Mouse (Mus musculus) c-Kit-positive CD71-positive TER-119-negative erythroid progenitor cells, embryonic 14.5 days (primary cell): ENCODE results near the gene Scgb3a1.

Source experiments
- DNase-seq: peaks from one replicate; pipeline ENCODE4 v3.0.0-alpha.2; 2013; ENCODE audit warnings: low read depth

The Scgb3a1 gene

DNA sequence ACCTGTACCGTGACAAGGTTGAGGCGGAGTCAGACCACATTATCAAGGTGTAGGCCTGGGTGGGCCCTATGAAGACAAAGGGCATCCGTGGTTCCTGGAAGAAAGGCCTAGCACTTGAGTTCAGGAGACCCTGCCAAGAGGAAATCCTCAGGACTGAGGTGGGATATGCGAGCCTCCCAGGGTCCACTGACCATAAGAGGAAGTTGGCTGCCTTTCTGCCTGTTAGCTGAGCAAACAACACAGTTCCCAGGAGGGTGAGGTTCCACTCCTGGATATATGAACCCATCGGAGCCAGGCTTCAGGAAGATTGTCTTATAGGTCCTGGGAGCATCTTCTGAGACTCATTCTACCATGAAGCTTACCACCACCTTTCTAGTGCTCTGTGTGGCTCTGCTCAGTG is at the start of gene Scgb3a1:
Gene Scgb3a1, plus strand, starts transcription at position 301 of the 400 bp plus-strand sequence.
- DNase-seq: no peak

DNA sequence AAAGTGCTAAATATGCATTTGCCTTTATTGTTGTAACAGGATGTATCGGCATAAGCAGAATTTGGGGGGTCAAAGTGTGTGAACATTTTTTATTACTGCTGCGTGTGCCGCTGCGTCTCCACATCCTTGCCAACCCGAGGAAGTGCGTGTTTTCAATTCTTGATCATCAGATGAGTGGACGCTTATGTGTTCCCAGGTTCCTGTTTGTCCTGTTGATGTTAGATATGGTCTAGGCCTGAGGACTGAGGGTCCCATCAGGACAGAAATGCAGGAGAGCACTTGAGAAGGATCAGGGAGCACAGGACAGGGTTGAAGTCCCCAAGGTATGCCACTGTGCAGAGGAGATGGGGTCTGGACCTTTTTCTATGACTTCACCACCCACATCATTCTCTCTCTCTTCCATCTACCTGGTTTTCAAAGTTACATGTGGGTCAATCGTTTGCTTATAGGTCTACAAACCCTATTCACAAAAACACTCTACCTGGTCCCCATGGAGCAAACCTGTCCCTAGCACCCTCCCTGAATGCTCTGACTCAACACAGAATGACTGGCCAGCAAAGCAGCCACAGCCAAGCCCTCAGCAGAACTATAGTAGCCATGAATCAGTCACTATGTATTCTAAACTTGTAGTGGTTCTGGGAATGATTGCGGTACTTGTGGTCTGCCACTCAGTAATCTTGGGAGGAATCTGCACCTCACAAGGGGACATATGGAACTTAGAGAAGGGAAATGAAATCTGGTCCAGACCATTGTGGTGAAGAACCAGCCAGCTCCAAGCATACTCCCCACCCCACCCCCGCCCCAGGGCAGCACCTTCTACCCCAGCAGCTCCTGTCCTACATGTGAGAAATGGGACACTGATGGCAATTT is 47.3 kb upstream of the Scgb3a1 start:
- no peak for DNase-seq

DNA sequence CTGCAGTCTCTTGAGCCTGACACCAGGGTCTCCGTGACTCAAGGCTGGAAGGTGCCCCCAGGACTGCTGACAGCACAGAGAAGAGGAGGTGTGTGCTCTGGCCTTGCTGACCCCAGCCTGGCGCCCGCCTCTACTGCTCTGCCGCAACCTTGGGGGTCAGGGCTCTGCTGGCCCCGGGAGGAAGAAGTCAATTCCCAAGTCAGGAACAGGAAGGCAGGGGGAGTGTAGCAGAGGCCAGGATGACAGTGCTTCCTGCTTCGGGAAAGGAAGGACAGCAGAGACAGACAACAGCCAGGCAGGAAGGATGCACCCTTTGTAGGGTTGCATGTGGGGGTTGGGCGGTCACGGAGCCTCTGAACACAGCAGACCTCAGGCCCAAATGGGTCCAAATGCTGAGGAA is 44.9 kb upstream of the Scgb3a1 start:
- DNase-seq: no peak

DNA sequence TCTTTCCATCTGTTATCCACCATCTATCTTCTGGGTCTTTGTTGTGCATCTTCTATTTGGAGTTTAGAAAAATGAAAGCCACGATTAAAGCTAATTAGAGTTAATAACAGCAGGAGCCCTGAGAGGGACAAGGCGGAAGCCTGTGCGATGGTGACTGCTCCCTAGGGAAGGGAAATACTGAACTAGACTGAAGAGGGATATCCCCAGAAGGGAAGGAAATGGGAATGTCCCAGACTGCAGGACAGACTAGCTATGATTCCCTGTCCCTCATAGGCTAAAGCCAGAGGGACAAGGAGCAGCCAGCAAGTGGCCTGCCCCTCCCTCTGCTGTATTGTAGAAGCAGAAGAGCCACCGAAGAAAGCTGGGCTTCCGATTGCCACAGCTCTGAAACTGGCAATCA is 41.5 kb upstream of the Scgb3a1 start:
- no peak for DNase-seq

DNA sequence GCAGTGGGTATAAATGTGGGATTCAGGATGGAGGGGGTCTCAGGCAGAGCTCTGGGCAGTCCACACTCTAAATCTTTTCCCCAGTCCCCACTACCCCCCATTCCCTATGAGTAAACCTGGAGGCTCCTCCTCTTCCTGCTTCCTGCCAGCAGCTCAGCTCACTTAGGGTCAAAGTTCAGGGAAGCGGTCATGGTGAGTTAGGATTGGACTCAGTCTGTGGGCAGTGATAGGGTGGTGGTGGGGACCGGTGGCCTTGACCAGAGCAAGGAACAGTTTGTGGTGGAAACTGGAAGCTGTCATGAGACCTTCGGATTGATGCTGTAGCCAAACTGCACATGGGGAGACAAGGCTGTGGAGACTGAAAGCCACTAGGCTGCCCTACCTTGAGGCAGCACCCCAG is 39.3 kb upstream of the Scgb3a1 start:
- no peak for DNase-seq

DNA sequence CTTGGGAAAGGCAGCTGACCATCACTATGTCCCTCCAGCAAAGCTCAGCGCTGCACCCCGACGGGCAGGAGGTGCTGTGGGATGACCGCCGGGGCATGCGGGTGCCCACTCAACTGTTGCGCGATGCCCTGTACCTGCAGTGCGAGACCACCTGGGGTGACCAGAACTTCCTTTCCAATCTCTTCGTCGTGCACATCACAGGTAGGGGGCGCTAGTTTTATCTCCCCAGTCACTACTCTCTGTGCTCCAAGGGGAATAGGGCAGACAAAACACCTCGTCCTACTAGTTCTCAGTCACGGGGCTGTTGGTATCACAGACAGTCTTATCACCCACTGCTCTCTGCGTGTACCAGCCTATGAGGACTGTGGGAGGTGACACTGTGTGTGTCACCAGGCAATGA is 37.5 kb upstream of the Scgb3a1 start:
- no peak for DNase-seq

DNA sequence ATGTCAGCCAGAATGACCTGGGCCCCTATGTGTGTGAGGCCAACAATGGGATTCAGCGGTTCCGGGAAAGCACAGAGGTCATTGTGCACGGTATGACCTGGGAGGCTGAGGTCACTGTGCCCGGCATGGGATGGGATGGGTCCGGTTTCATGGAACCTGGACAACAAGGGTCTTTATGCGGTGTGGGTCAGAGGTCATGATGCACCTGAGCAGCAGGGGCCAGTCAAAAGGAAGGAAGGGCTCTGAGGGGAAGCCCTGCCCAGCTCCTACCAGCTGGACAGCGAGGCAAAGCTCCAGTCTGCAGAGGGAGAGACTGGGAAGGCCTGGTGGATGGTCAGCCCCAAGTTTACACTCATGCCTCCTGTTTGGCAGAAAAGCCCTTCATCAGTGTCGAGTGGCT is 36.7 kb upstream of the Scgb3a1 start:
- DNase-seq: no peak

DNA sequence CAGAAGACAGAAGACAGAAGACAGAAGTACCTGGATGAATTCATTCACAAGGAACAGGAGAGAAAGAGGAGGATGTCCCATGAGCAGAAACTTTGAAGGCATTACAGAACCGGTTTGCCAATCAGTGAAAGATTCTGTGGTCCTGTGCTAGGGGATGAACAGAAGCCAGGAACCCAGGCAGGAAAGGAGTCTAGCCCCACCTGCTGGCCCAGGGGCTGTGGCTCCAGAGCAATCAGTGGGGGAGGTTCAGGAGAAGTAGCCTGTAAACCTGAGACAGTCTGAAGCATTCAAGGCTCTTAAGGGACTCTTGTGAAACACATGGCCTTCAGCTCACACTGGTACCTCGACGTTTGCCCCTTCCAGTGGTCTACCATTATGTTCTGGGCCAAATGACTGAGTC is 32.3 kb upstream of the Scgb3a1 start:
- no peak for DNase-seq

DNA sequence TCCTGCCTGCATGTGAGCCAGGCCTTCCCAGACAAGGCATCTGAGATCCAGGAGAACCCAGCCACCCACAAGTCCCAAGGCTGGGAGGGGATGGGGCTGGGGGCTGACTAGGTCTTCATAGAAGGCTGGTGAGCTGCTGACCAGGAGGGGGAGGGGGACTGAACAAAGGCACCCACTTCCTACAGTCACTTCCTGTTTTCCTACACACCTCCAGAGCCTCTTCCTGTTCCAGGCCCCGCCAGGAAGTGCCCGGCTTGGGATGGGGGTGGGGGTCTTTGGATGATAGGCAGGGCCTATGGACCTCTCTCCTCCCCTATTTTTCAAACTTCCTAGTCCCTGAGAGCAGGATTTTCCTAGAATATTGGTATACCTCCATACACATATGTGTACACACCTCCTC is 31.2 kb upstream of the Scgb3a1 start:
- DNase-seq: no peak

DNA sequence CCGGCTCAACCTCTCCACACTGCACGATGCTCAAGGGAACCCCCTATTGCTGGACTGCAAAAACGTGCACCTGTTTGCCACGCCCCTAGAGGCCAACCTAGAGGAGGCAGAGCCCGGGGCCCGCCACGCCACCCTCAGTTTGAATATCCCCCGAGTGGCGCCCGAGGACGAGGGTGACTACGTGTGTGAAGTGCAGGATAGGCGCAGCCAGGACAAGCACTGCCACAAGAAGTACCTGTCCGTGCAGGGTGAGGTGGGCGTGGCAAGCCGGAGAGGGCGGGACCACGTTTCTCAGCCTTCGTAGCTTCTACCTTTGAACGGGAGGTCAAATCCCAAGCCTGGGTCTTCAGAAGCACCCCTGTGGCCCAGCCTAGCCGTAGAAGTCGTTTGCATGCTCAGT is 29.3 kb upstream of the Scgb3a1 start:
- DNase-seq: no peak

DNA sequence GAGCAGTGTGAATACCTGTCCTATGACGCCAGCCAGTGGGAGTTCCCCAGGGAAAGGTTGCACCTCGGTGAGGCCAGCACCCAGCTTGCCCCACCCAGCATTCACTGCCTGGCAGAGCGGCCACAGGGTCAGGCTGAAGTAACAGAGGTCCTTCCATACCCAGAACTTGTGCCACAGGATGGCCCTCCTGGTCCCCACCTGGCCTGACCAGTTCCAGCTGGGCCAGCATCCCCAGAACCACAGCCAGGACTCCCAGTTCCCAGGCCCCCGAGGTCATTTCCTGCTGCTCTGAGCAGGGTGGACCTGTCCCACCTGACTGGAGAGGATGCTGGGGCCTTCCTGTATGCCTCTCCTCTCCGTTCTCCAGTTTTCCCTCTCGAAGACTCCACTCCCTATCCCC is 27.7 kb upstream of the Scgb3a1 start:
- no peak for DNase-seq

DNA sequence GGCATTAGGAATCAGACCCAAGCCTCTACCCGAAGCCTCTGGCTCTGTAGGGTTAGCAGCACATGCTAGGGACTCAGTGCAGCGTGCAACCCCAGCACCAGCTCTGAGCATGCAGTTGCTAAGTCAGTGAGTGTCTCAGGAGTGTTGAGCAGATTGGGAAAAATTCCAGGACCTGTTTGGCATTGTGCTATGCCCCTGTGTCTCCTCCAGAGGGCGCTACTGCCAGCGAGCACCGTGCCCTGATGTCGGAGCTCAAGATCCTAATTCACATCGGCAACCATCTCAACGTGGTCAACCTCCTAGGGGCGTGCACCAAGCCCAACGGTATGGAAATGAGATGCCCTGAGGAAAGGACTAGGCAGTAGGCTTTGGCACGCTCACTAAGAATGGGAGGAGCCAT is 27.0 kb upstream of the Scgb3a1 start:
- no peak for DNase-seq

DNA sequence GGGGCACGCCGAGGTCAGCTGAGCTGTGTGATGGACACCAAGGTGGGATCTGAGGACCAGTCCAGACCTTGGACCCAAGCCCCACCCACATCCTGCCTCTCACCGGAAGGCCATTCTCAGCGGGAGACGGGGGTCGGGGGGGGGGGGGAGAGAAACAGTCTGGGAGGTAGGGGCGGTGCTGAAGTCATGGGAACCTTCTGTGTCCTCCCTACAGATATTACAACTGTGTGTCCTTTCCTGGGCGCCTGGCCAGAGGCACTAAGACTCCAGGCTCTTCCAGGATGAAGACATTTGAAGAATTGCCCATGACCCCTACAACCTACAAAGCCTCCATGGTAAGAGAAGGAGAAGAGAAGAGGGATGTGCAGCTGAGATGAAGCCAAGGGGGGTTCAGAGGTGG is 17.7 kb upstream of the Scgb3a1 start:
- DNase-seq: no peak

DNA sequence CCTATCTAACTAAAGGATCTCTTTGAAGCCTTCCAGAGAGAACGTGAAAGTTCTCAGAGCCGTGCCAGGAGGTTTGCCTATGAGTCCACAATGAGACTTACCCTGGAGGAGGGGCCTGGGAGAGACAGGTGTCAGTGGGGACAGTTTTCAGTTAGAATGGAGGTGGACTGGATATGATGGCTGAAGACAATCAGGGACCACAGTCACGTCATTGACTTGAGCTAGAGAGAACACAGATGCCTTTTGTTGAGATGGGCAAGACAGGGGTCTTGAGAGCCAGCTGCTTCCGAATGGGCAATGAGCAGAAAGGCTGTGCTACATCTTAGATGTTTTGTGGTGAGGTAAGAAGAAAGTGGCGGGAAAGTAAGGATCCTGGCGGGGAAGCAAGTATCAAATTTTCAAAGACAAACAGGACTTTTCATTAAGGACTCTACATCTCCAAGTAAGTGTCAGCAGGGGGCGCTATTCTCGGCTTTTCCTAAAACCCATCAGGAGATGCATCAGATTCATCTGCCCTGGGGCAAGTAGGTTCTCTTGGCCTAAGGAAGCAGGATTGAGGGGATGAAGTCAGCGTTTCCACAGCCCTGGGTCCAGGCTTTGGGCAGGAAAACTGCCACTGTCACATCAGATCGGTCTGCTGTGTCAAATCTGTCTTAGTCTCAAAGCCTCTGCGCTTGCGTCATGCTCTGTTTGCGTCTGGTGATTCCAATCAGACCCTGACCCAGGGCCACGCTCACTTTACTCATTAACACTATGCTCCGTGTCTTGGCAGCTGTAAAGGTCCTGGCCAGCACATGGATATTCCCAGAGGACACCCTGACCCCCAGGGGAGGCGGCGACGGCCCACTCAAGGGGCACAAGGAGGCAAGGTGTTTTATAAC is 13.1 kb upstream of the Scgb3a1 start:
- DNase-seq: peak; percentile 72

DNA sequence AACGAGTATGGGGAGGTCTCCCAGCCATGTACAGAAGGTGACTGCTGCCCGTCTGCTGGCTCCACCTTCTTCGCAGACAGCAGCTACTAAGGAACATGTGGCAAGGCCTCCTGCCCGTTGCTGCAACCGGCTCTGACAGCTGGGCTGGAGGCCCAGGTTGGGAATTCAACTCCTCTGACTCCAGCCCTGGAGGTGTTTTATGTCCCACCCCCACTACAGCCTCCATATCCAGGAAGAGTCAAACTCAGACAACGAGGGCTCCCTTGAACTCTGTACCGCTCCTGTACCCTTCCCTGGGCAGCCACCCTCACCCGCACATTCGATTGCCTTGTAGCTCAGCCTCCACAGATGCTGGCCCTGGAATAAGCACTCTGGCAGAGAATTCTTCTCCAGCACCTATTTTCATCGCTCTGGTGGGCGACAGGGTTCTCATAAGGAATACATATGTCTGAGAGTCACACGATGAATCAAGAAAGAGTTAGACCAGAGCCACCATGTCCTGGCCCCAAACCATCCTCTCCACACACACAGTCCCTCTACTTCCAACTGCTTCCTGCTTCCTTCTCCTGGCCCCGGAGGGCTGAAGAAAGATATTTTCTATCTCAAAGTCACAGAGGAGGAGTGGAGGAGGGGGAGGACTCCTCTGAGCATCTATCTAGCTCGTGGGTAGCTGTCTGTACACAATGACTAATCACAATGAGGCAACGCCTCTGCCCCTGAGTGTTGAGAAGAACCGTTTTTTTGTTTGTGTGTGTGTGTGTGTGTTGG is 12.2 kb upstream of the Scgb3a1 start:
- DNase-seq: peak; percentile 65

DNA sequence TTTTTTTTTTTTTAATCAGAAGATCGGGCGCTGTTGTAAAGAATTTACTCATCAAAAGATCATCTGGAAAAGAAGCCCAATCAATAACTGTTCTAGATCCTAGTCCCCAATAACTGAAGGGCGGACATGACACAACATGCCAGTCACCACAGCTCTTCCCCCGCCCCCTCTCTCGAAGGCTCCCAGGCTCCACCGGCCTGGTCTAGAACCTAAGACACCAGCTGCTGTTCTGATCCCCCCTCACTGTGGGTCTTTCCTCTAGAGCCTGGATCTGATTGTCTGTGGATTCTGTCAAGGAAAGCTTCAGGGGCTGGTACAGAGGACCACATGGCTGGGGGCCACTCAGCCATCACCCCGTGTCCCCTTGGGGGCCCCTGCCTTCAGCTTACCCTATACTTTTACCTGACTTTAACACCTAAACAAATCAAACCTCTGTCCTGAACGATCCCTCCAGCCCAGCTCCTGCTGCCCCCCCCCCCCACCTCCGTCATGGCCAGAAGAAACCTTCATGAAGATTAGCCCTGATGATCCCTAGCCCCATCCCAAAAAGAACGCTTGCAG is 11.6 kb upstream of the Scgb3a1 start:
- DNase-seq: no peak

DNA sequence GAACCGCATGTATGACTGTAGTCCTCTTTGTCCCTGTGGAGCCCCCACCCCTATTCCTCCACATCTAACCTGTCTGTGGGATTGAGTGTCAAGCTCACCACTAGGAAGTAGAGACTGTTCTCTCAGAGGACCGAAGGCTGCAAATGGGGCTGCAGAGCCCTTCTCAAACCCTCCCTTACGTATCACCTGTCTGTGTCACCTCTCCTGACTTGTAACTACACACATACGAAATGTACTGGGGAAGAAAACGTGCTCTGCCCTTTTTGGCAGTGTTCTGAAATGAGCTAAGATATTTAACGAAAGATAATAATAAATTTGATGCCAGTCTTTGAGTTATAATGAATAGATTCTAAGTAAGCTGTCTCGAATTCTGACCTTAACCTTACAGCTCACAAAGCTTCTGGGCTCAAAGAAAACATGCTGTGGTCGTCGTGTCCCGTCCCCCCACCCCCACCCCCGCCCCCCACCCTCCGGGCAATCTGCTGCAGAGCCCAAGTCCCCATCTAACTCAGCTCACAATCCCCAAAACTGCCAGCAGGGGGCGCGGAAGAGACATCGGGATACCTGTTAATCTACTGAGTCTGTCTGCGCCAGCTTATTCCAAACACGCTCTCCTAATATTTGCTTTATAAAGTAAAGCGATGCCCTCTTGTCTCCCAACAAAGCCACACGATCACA is 10.9 kb upstream of the Scgb3a1 start:
- peak; percentile 87 for DNase-seq

DNA sequence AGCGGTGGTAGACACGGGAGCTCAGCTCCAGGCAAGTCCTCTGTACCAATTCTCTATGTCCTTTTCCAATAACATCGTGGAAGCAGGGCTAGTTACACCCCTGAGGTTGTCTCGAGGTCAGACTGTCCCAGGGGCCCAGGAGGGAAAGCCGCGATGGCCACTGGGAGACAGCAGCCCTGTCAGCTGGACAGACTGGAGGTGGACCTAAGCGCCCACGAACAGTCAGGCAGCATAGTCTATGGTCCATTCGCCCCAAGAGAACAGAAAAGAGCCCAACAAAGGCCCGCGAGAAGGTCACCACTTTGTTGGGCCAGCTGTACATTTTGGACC is 10.4 kb upstream of the Scgb3a1 start:
- no peak for DNase-seq

DNA sequence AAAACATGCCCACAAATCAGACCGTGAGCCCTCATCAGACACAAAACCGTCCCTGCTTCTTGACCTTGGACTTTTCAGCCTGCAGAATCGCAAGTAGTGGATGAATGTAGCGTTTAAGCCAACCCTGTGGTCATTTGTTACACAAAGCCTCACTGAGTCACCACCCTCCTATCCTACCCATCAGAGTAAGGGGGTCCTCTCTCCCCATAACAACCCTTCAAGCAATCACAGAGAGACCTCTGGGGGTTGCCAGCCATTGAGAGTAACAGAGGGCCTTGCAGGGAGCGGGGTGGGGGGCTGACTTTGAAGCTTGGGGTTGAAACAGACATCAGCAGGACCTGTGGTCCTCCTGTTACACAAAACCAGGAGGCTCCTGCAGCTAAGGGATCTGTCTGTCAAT is 8.8 kb upstream of the Scgb3a1 start:
- DNase-seq: no peak

DNA sequence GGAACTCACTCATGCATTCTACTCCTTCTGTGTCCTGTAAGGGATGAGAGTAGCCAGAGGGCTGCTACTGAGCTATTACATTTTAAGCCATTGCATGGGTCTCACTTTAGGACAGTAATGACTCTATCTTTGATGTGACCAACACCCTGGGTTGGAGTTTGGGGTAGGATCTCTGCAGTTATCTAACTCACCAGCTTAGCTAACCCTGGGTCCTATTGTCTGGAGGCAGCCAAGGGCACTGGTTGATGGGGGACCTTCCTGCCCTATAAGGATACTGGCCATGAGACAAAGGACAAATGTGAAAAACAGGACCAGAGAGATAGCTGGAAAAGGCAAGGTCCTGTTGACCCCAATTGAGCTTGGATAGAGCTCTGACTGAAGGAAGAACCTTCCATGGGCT is 7.9 kb upstream of the Scgb3a1 start:
- no peak for DNase-seq

DNA sequence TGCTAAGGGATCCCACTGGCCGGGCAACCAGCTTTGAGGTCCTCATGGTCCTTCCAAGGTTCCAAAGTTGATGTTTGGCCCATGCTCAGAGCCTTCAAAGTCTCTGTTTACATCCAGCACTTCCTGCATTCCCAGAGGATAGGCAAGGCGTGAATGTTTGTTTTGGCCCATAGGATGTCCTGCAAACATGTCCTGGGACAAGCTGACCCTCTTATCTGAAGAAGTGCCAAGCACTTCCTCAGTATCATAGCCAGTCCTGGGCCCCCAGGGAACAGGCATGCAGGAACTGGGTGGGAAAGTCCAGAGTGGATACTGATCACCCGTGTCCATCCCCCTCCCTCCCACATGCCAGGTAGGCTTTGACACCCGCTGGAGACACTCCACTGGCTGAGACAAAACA is 5.3 kb upstream of the Scgb3a1 start:
- DNase-seq: no peak
